Mouse (Mus musculus) natural killer cell, adult 2 months (primary cell): Measurements from ENCODE around the gene Cd177.
"Not testable (repeated sequence)": the region's sequence is repeated elsewhere in the genome, so short reads cannot be mapped to it uniquely, and the experiment has no call there.

ENCODE experiments used
- DNase-seq, 2 experiments: peaks; one replicate each; pipeline ENCODE4 v3.0.0; 2022; ENCODE audit warnings: low spot score in 2 of 2

Gene Cd177

DNA sequence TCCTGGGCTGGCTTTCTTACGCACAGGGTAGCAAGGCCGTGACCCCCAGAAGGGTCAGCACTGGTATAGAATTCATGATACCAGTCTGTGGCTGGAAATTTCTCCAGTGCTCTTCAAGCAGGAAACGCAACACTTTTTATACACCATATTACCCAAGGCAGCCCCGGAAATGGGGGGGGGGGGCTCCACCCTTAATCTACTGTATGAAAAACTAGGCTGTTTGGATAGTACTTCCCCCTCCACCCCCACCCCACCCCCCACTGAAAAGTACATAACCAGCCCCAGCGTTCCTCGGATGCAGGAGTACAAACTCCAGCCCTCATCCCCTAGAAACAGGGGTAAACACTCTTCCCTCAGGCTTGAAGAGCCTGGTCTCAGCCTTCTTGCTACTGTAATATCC lies at the start of gene Cd177:
Gene Cd177 (minus strand): TSS at position 101 of the 400 bp plus-strand sequence.
- no peak for DNase-seq

DNA sequence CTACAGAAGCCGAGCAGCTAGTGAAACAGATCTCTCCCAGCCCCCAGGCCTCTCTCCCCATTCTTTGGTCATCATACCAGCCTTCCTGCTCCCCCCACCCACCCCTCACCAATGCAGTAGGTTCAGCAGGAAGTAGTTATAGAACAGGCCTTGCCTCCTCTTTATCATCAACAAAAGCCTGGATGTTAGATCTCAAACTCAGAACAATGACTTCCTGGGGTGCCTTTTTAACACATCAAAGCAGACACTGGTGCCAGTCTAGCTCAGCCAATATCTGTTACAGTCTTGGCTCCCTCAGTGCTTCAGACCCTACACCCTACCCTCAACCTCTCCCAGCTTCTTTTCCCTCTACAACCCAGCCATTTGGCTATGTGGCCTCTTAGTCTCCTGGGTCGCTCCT lies 48.9 kb upstream of the Cd177 start:
- no peak for DNase-seq

DNA sequence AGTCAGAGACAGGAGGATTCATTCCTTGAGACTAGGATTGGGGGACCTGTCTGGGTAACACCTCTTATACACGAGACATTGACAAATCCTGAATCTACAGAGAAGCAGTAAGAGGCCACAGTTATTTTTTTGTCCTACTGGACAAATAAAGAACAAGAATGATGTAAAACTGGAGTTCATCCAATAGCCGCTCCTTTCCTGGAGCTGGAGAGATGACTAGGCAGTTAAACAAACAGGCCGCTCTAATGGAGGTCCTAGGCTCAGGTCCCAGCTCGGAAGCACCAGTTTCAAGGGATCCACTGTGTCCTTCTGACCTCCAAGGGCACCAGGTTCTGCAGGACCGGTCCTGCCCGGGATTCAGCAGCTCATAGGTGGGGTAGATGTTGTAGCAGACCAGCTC lies 44.7 kb upstream of the Cd177 start:
- DNase-seq, result no peak

GRCm38 (mm10) chr7:24802149-24802767 lies 42.1 kb upstream of the Cd177 start:
- DNase-seq, result no peak

DNA sequence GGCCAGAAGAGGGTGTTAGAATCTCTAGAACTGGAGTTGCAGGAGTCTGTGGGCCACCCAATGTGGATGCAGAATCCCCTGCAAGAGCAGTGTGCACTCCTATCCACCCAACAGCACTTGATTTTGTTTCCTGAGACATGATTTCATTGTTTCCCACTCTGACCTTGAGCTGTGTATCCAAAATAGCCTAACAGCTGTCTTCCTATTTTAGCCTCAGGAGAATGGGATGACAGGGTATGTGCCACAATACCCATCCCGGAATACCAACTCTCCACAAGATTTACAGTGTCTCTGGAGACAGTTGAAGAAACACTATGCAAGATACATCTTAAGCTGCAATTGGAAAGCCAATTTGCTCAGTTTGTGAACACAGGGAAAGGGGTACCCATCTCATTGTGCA lies 37.8 kb upstream of the Cd177 start:
- no peak for DNase-seq

- not testable (repeated sequence) for DNase-seq
These were observed 16.8 kb upstream of the Cd177 start, which contains the start of gene Ceacam10 for GRCm38 (mm10) chr7:24776918-24777317. Ceacam10 (plus strand) TSS chr7:24777206.

DNA sequence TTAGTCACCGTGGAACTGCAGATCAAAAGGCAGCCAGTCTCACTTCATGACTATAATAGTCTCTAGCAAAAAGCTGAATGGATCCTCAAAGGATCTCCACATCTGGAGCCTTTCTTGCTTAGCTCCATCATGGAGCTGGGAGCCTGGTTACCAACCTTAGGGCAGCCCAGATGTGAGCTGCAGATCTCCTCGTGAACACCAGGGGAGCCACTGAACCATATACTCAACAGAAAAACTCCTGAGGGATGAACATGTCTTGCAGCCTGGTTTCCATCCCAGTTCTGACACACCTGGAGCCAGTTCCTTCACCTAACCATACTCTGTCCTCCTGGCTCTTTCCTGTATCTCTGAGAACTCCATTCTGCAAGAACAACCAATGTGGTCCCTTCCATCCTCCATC lies 16.0 kb upstream of the Cd177 start:
- DNase-seq, result no peak

- no peak for DNase-seq
These were observed 13.9 kb upstream of the Cd177 start for GRCm38 (mm10) chr7:24773942-24774535.

DNA sequence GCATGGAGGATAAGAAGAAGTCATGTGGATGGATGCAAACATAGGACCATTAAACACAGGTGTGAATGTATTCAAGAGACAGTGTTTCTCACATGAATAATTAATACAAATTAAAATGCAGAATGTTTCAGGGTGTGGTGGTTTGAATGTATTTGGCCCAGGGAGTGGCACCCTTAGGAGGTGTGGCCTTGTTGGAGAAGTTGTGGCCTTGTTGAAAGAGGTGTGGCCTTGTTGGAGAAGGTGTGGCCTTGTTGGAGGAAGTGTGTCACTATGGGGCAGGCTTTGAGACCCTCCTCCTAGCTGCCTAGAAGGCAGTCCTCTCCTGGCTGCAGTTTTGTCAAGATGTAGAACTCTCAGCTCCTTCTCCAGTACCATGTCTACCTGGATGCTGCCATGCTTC lies 11.2 kb upstream of the Cd177 start:
- no peak for DNase-seq

- DNase-seq, result no peak
These were observed 2.5 kb upstream of the Cd177 start for GRCm38 (mm10) chr7:24762574-24762973.

DNA sequence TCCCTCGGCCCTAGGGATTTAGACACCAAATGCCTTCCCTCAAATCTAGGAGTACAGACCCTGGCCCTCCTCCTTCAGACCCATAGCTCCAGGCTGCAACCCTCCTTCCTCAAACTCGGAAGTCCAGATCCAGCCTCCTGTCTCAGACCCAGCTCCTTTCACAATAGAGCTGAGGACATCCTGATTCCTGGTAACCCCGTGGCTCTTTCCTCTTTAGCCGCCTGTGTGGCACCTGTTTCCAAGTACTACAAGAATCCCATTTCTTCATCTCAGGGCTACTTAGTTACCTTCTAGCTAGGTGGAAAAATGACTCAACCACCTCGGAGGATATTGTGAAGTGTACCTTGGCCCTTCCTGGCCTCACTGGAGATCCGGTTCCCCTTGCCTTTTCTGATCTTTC lies 1.1 kb upstream of the Cd177 start:
- no peak for DNase-seq

GRCm38 (mm10) chr7:24758520-24758919 lies 1.6 kb downstream of the Cd177 start:
- no peak for DNase-seq

DNA sequence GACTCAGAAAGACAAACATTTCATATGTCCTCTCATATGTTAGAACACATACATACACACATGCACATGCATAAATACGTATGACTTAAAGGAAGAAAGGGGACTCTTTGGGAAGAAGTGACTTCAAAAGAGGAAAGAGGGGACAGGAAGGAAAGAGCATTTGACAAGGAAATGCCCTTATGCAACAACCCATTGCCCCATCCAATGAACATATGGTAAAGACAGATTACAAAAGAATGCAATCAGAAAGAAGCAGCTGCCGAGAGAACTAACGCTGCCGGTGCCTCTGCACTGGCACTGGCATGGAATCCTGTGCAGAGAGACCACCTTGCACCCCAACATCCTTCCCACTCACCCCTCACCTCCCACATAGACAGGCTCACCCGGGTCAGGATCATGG lies 6.6 kb downstream of the Cd177 start:
- DNase-seq, result no peak

- no peak for DNase-seq
These were observed 8.5 kb downstream of the Cd177 start for GRCm38 (mm10) chr7:24751610-24752009.

DNA sequence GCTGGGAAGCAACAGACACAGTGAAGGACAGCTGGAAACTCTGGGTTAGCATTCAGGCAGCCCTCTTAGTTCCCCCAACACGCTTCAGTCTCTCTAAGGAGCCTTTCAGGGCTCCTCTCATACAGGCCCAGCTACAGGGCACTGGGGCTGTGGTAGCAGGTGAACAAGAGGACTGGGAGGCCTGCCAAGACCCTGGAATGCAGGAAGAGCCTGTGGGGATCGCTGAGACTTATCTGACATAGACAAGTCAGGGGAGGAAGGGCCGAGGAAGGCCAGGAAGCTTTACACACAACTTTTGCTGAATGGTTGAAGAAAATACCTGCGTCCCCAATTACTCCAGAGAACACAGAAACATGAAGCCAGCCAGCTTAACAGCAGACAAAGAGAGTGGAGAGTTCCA lies 9.4 kb downstream of the Cd177 start:
- no peak for DNase-seq

DNA sequence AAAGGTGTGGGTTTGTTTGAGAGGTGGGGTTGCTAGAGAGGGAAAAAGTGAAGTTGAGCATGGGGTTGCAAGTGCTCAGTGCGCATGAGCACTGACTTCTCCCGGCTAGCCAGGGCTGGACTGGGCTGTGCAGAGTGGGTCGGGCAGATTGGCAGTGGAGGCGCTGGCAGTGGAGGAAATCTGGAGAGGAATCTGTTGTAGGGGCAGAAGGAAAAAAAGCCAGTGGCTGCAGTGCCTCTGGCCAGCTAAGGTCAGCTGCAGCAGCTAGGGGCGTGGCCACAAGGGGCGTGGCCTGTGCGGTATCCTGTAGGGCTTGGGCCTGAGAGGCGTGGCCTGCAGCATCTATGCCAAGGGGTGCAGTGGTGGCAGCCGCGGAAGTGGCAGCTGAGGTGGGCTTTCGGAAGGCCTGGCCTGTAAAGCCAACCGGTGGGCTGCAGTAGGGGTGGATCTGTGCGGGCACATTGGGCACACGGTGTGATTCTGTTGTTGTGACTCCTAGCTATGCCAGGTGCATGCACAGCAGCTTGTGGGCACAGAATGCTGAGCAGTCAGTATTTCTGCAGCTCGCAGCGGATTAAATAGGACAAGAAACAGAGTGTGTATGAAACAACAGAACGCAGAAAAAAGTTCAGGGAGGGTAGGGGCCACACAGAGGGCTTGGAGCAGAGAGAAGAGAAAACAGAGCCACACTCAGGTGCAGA lies 24.0 kb downstream of the Cd177 start:
- DNase-seq, result no peak

DNA sequence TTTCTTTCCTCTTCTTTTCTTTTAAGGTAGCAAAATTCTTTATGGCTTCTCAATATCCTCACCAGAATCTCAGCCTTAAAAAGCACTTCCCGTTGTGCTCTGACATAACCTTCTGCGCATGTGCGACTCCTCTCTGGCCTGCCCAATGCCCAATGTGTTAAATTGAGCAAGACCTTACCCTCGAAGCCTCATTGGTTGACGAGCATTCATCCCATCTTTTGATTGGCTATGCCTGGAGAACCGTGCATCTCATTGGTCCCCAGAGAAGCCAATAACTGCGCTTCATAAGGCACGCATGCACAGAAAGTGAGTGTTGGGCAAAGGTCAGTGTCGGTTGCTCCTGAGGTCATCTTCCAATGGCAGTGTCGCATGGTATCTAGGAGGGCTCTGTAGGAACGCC lies 33.3 kb downstream of the Cd177 start, which contains the start of gene Gm4763:
Gene Gm4763 (minus strand): TSS at position 101 of the 400 bp plus-strand sequence.
- DNase-seq, result not testable (repeated sequence)

DNA sequence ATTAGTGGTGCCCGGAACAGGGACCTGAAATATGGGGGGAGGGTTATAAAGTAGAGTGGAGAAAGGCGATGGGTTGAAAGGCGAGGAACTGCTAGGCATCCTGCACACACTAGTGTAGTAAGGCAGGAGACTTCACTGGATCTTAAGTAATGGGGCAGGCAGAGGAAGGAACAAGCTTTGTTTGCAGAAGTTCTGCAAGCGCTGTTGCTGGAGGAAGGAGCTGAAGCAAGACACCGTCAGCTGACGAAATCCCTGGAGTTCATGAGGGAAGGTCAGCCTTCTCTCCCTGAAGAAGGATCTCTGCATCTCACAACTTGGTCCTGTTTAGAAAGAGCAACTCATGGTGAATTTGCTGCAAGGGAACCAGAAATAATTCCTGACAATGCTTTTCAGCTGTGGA lies 45.1 kb downstream of the Cd177 start:
- DNase-seq, result no peak

DNA sequence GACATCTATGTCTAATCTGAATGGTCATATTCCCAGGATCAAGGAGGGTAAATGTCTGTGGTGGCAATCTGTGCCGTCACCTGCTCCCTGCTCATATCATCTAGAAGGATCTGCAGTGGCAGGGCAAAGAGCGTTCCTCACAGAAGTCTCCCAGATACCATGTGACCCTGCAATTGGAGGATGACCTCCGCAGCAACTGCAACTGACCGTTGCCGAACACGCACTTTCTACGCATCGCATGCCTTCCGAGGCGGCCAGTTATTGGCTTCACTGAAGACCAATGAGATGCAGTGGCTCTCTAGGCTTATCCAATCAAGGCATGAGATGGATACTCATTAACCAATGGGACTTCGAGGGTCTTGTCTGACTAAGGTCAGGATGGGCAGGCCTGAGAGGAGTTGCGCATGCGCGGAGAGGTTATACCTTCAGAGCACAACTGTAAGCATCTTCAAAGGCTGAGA lies 51.2 kb downstream of the Cd177 start, which contains the start of gene BC049730:
Gene BC049730 (plus strand): TSS at position 411 of the 461 bp plus-strand sequence.
- no peak for DNase-seq

- DNase-seq, result not testable (repeated sequence)
These were observed 57.3 kb downstream of the Cd177 start for GRCm38 (mm10) chr7:24702841-24703240.

GRCm38 (mm10) chr7:24697891-24698290 lies 62.2 kb downstream of the Cd177 start:
- DNase-seq, result not testable (repeated sequence)
